Mouse (Mus musculus) spleen, adult 12 weeks (tissue): ENCODE data around the gene Amotl2.
A peak's percentile ranks its signal among the peaks of the same experiment; 100 is the strongest.

Experiments used
- DNase-seq: peaks from one replicate; pipeline ENCODE4 v3.0.0; 2022; ENCODE audit warnings: low spot score

Gene Amotl2

GRCm38 (mm10) chr9:102777631-102778591, 61.4 kb downstream of the Amotl2 start:
- no peak for DNase-seq

DNA sequence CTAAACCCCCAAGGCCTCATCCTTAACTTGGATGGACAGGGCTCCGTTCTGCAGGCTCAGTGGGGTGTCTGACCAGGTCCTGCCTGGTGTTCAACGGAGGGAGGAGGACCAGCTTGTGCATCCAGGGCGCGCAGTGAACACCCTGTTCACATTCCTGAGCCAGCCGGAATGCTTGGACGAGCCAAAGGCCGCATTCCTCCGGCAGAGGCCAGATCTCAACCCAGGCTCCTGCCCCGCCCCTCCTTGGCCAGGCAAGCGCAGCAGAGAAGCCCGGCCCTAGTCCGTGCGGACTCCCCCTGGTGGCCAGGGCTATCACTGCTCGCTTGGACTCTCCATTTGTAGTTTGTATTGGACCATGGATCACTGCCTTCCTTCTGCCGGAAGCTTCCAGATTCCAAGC, 63.0 kb downstream of the Amotl2 start:
- peak; percentile 15 for DNase-seq
